ENCODE assay signal across 10 mouse cellular contexts in genomic region chr5:117516597-117516996, GRCm38 (mm10).
DNase-seq lines count a peak whose midpoint lies in the region; ATAC-seq and TF ChIP-seq lines count a peak whose summit lies in the region.
"Had no signal": no experiment of that assay in that cellular context is flagged by ENCODE, and none has a peak within 500 bp of the region (broad histone marks: within the 10 kb centered on the region; RNA-seq: fewer than 3 reads in every experiment).

No protein-coding gene starts in this region.

- TF ChIP-seq POLR2A in ES-Bruce4 (IDR thresholded peaks at IDR 0.05; ENCODE audit: insufficient read depth, low read length) = no peak

- ATAC-seq in heart, embryonic 12.5 days (ENCODE audit: insufficient number of reproducible peaks, low FRiP score) = no peak
- ATAC-seq in neural tube, embryonic 11.5 days (ENCODE audit: insufficient read depth, low FRiP score, low TSS enrichment) = no peak

- WGBS in heart, embryonic 12.5 days = 3% methylated on average over 8 of the region's 8 CpGs
- 3% methylated on average over 8 of the region's 8 CpGs for WGBS in neural tube, embryonic 11.5 days

- peaks cover 10% of the 10 kb centered on the region; the same call in 1 of the 2 replicates for H3K27me3 ChIP-seq in heart, embryonic 12.5 days (replicated peaks)
- no peaks in the 10 kb centered on the region for H3K27me3 ChIP-seq in ES-Bruce4 (ENCODE audit: control insufficient read depth, insufficient read depth, low read length, poor library complexity, severe bottlenecking)
- H3K27me3 ChIP-seq in neural tube, embryonic 11.5 days (ENCODE audit: control insufficient read depth, insufficient read depth, low read length) = no peaks in the 10 kb centered on the region
- H3K27me3 ChIP-seq: embryonic facial prominence, embryonic 12.5 days; liver, embryonic 15.5 days had no signal

- TF ChIP-seq CTCF in ES-Bruce4 (IDR thresholded peaks at IDR 0.05; ENCODE audit: low read depth, low read length) = peak; percentile 81

- no peak for TF ChIP-seq EP300 in ES-Bruce4 (IDR thresholded peaks at IDR 0.05; ENCODE audit: insufficient read depth, low read depth, low read length)

- H3K4me2 ChIP-seq in heart, embryonic 12.5 days = no peak overlapping the region
- H3K4me2 ChIP-seq in neural tube, embryonic 11.5 days (ENCODE audit: low read depth) = no peak overlapping the region
- H3K4me2 ChIP-seq: embryonic facial prominence, embryonic 12.5 days; liver, embryonic 15.5 days had no signal

- H3K9me3 ChIP-seq in heart, embryonic 12.5 days (replicated peaks) = no peaks in the 10 kb centered on the region
- no peaks in the 10 kb centered on the region for H3K9me3 ChIP-seq in ES-Bruce4 (replicated peaks; ENCODE audit: control insufficient read depth, insufficient read depth, low read length, poor library complexity, severe bottlenecking)
- H3K9me3 ChIP-seq in neural tube, embryonic 11.5 days (ENCODE audit: control insufficient read depth, low read length) = no peaks in the 10 kb centered on the region
- H3K9me3 ChIP-seq: embryonic facial prominence, embryonic 12.5 days; liver, embryonic 15.5 days had no signal

- H3K9ac ChIP-seq in heart, embryonic 12.5 days = no peak overlapping the region
- H3K9ac ChIP-seq in ES-Bruce4 (ENCODE audit: low read depth, poor library complexity, severe bottlenecking) = no peak overlapping the region
- no peak overlapping the region for H3K9ac ChIP-seq in neural tube, embryonic 11.5 days (ENCODE audit: low read length)
- H3K9ac ChIP-seq: embryonic facial prominence, embryonic 12.5 days; liver, embryonic 15.5 days had no signal

- intact Hi-C loops in heart, postnatal 14 days (cut with DNase I) = loop anchor here (2.0 to 5.0 kb wide), 2 partner anchors 321 to 416 kb away; no protein-coding TSS in a partner anchor
- intact Hi-C loops in left cerebral cortex, postnatal 14 days (cut with DNase I) = loop anchor here (2.0 to 5.0 kb wide), 2 partner anchors 322 to 416 kb away; no protein-coding TSS in a partner anchor

- peak; percentile 44 to 71 for DNase-seq in heart, postnatal 14 days
- DNase-seq in c-Kit-positive CD71-positive TER-119-positive erythroid progenitor cells, embryonic 14.5 days (ENCODE audit: low spot score) = peak; percentile 38
- peak; percentile 68 to 74 for DNase-seq in frontal cortex, postnatal 36 days (ENCODE audit: low spot score in 2 of 2)
- DNase-seq in left cerebral cortex, postnatal 14 days (ENCODE audit: low spot score in 2 of 2) = peak; percentile 59 to 77
- DNase-seq in neural tube, embryonic 11.5 days (ENCODE audit: low spot score) = peak; percentile 76
- DNase-seq in thymus, postnatal 4 days = peak; percentile 82

- no peak overlapping the region for H3K4me3 ChIP-seq in heart, embryonic 12.5 days
- no peak overlapping the region for H3K4me3 ChIP-seq in ES-Bruce4 (ENCODE audit: low read depth, low read length)
- H3K4me3 ChIP-seq in neural tube, embryonic 11.5 days (ENCODE audit: low read depth, low read length) = no peak overlapping the region
- H3K4me3 ChIP-seq: embryonic facial prominence, embryonic 12.5 days; liver, embryonic 15.5 days had no signal

- no peaks in the 10 kb centered on the region for H3K36me3 ChIP-seq in heart, embryonic 12.5 days
- H3K36me3 ChIP-seq in ES-Bruce4 (ENCODE audit: control insufficient read depth, insufficient read depth, low read length, poor library complexity, severe bottlenecking) = no peaks in the 10 kb centered on the region
- H3K36me3 ChIP-seq in neural tube, embryonic 11.5 days (ENCODE audit: control insufficient read depth, insufficient read depth, low read length) = no peaks in the 10 kb centered on the region
- H3K36me3 ChIP-seq: embryonic facial prominence, embryonic 12.5 days; liver, embryonic 15.5 days had no signal

- no peak overlapping the region for H3K27ac ChIP-seq in heart, embryonic 12.5 days (ENCODE audit: poor library complexity, severe bottlenecking)
- no peak overlapping the region for H3K27ac ChIP-seq in ES-Bruce4 (ENCODE audit: insufficient read depth, low read length)
- no peak overlapping the region for H3K27ac ChIP-seq in neural tube, embryonic 11.5 days (ENCODE audit: low read depth, low read length)
- H3K27ac ChIP-seq: embryonic facial prominence, embryonic 12.5 days; liver, embryonic 15.5 days had no signal

- H3K4me1 ChIP-seq in heart, embryonic 12.5 days (replicated peaks) = no peaks in the 10 kb centered on the region
- no peaks in the 10 kb centered on the region for H3K4me1 ChIP-seq in ES-Bruce4 (ENCODE audit: control insufficient read depth, insufficient read depth, low read length)
- H3K4me1 ChIP-seq in neural tube, embryonic 11.5 days (ENCODE audit: control insufficient read depth, insufficient read depth, low read length) = no peaks in the 10 kb centered on the region
- H3K4me1 ChIP-seq: embryonic facial prominence, embryonic 12.5 days; liver, embryonic 15.5 days had no signal
